ENCODE assay signal across 29 mouse cellular contexts in the genomic region with DNA sequence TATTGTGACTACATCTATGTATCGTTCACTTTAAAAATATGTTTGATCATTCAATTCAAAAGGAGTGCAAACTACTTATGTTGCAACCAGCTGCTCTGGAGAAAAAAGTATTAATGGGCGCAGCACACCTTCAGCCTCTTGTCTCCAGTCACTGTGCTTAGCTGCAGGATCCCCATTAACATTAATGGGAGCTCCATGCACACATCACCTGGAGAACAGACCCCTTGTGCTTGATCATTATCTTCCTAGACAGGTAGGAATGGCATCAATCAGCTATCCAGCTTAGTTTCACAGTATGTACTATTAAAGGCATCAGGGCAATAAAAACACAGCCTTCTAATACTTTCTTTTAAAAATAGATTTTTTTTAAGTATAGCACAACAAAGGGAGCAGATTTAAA.
A peak's percentile ranks its signal among the peaks of the same experiment; 100 is the strongest.
DNase-seq lines count a peak whose midpoint lies in the region; ATAC-seq lines count a peak whose summit lies in the region.
"Had no signal": no experiment of that assay in that cellular context is flagged by ENCODE, and none has a peak within 500 bp of the region (broad histone marks: within the 10 kb centered on the region; RNA-seq: fewer than 3 reads in every experiment).

No protein-coding gene starts in this region.

- H3K4me1 ChIP-seq in hindbrain, embryonic 13.5 days (replicated peaks): no peaks in the 10 kb centered on the region
- no peaks in the 10 kb centered on the region for H3K4me1 ChIP-seq in hindbrain, embryonic 10.5 days (replicated peaks)
- H3K4me1 ChIP-seq in midbrain, embryonic 16.5 days (ENCODE audit: control insufficient read depth, insufficient read depth, low read length): no peaks in the 10 kb centered on the region
- no peaks in the 10 kb centered on the region for H3K4me1 ChIP-seq in midbrain, embryonic 10.5 days
- no peaks in the 10 kb centered on the region for H3K4me1 ChIP-seq in neural tube, embryonic 13.5 days (replicated peaks)
- H3K4me1 ChIP-seq: embryonic facial prominence, embryonic 10.5 days; embryonic facial prominence, embryonic 13.5 days; forebrain, embryonic 12.5 days had no signal

- no peak overlapping the region for H3K27ac ChIP-seq in hindbrain, embryonic 13.5 days
- H3K27ac ChIP-seq in hindbrain, embryonic 10.5 days: no peak overlapping the region
- no peak overlapping the region for H3K27ac ChIP-seq in midbrain, embryonic 16.5 days (ENCODE audit: low read length)
- H3K27ac ChIP-seq in midbrain, embryonic 10.5 days (replicated peaks): no peak overlapping the region
- H3K27ac ChIP-seq in neural tube, embryonic 13.5 days (replicated peaks): no peak overlapping the region
- H3K27ac ChIP-seq: embryonic facial prominence, embryonic 10.5 days; embryonic facial prominence, embryonic 13.5 days; forebrain, embryonic 12.5 days; gastrocnemius, adult 2 months; hindbrain, embryonic 14.5 days; hindbrain, postnatal 0 days had no signal

- no peak overlapping the region for H3K4me3 ChIP-seq in hindbrain, embryonic 13.5 days
- H3K4me3 ChIP-seq in hindbrain, embryonic 10.5 days: no peak overlapping the region
- no peak overlapping the region for H3K4me3 ChIP-seq in midbrain, embryonic 16.5 days (ENCODE audit: low read depth, low read length)
- H3K4me3 ChIP-seq in midbrain, embryonic 10.5 days: no peak overlapping the region
- H3K4me3 ChIP-seq in neural tube, embryonic 13.5 days: no peak overlapping the region
- H3K4me3 ChIP-seq: embryonic facial prominence, embryonic 10.5 days; embryonic facial prominence, embryonic 13.5 days; erythroblast, embryonic 14.5 days; forebrain, embryonic 12.5 days; gastrocnemius, adult 2 months had no signal

- H3K4me2 ChIP-seq in hindbrain, embryonic 13.5 days: no peak overlapping the region
- no peak overlapping the region for H3K4me2 ChIP-seq in midbrain, embryonic 16.5 days (ENCODE audit: low read length)
- no peak overlapping the region for H3K4me2 ChIP-seq in neural tube, embryonic 13.5 days
- H3K4me2 ChIP-seq: embryonic facial prominence, embryonic 13.5 days; forebrain, embryonic 12.5 days; heart, embryonic 11.5 days; hindbrain, embryonic 14.5 days had no signal

- 0 out of 2 replicates have a peak, but pooled peaks have one; percentile 36 for ATAC-seq in hindbrain, embryonic 13.5 days (ENCODE audit: low FRiP score)
- peak; percentile 62; the same call in 1 of the 2 replicates for ATAC-seq in midbrain, embryonic 16.5 days
- peak; percentile 40; the same call in 1 of the 2 replicates for ATAC-seq in neural tube, embryonic 13.5 days (ENCODE audit: low read depth)
- ATAC-seq: forebrain, postnatal 0 days; hindbrain, postnatal 0 days; Patski had no signal

- H3K9me3 ChIP-seq in hindbrain, embryonic 13.5 days: no peaks in the 10 kb centered on the region
- H3K9me3 ChIP-seq in hindbrain, embryonic 10.5 days: no peaks in the 10 kb centered on the region
- no peaks in the 10 kb centered on the region for H3K9me3 ChIP-seq in midbrain, embryonic 16.5 days (replicated peaks; ENCODE audit: control insufficient read depth, low read length, poor library complexity, severe bottlenecking)
- no peaks in the 10 kb centered on the region for H3K9me3 ChIP-seq in midbrain, embryonic 10.5 days (replicated peaks)
- no peaks in the 10 kb centered on the region for H3K9me3 ChIP-seq in neural tube, embryonic 13.5 days
- H3K9me3 ChIP-seq: embryonic facial prominence, embryonic 10.5 days; embryonic facial prominence, embryonic 13.5 days; forebrain, embryonic 12.5 days; G1E had no signal

- 81% methylated on average over 2 of the region's 2 CpGs for WGBS in hindbrain, embryonic 13.5 days
- 93% methylated on average over 2 of the region's 2 CpGs for WGBS in hindbrain, embryonic 10.5 days
- WGBS in midbrain, embryonic 16.5 days: 69% methylated on average over 2 of the region's 2 CpGs
- 88% methylated on average over 2 of the region's 2 CpGs for WGBS in midbrain, embryonic 10.5 days
- WGBS in neural tube, embryonic 13.5 days: 75% methylated on average over 2 of the region's 2 CpGs

- DNase-seq in hindbrain, embryonic 10.5 days (ENCODE audit: low spot score): no peak
- DNase-seq in midbrain, embryonic 10.5 days (ENCODE audit: low spot score): no peak
- DNase-seq in urinary bladder, adult 2 months (ENCODE audit: low spot score): no peak
- no peak for DNase-seq in layer of hippocampus, postnatal 36 days
- DNase-seq: adrenal gland, postnatal 10 days; adrenal gland, postnatal 36 days; B cell, adult 2 months; cerebellum, adult 11 months; cerebellum, adult 2 months; cerebellum, adult 9-11 months; cerebellum, postnatal 25 days; embryo, embryonic 11 days; forebrain, postnatal 0 days; gastrocnemius, adult 2 months; gastrocnemius, postnatal 14 days; heart, adult 11 months had no signal

- H3K36me3 ChIP-seq in hindbrain, embryonic 13.5 days: no peaks in the 10 kb centered on the region
- no peaks in the 10 kb centered on the region for H3K36me3 ChIP-seq in hindbrain, embryonic 10.5 days
- H3K36me3 ChIP-seq in midbrain, embryonic 16.5 days (ENCODE audit: control insufficient read depth, insufficient read depth, low read length): no peaks in the 10 kb centered on the region
- no peaks in the 10 kb centered on the region for H3K36me3 ChIP-seq in midbrain, embryonic 10.5 days
- H3K36me3 ChIP-seq in neural tube, embryonic 13.5 days: no peaks in the 10 kb centered on the region
- H3K36me3 ChIP-seq: embryonic facial prominence, embryonic 10.5 days; embryonic facial prominence, embryonic 13.5 days; forebrain, embryonic 12.5 days; G1E had no signal

- H3K9ac ChIP-seq in hindbrain, embryonic 13.5 days: no peak overlapping the region
- H3K9ac ChIP-seq in midbrain, embryonic 16.5 days (ENCODE audit: low read depth, low read length): no peak overlapping the region
- H3K9ac ChIP-seq in neural tube, embryonic 13.5 days: no peak overlapping the region
- H3K9ac ChIP-seq: embryonic facial prominence, embryonic 13.5 days; forebrain, embryonic 12.5 days; forebrain, postnatal 0 days; hindbrain, embryonic 14.5 days had no signal

- no peaks in the 10 kb centered on the region for H3K27me3 ChIP-seq in hindbrain, embryonic 13.5 days
- no peaks in the 10 kb centered on the region for H3K27me3 ChIP-seq in hindbrain, embryonic 10.5 days (ENCODE audit: insufficient read depth, poor library complexity, severe bottlenecking)
- no peaks in the 10 kb centered on the region for H3K27me3 ChIP-seq in midbrain, embryonic 16.5 days (ENCODE audit: control insufficient read depth, insufficient read depth, low read depth, low read length)
- no peaks in the 10 kb centered on the region for H3K27me3 ChIP-seq in midbrain, embryonic 10.5 days (ENCODE audit: low read depth, poor library complexity, severe bottlenecking)
- no peaks in the 10 kb centered on the region for H3K27me3 ChIP-seq in neural tube, embryonic 13.5 days
- H3K27me3 ChIP-seq: CH12.LX; embryonic facial prominence, embryonic 13.5 days; forebrain, embryonic 12.5 days; Patski had no signal
